Mouse (Mus musculus) urinary bladder, postnatal 14 days (tissue): ENCODE data around the gene Plekho1.

ENCODE experiments used
- DNase-seq: peaks from one replicate; pipeline ENCODE4 v3.0.0; 2021; ENCODE audit warnings: low spot score

Plekho1 gene

GRCm38 (mm10) chr3:96001560-96001959, 5.8 kb upstream of the Plekho1 start:
- DNase-seq, result no peak

DNA sequence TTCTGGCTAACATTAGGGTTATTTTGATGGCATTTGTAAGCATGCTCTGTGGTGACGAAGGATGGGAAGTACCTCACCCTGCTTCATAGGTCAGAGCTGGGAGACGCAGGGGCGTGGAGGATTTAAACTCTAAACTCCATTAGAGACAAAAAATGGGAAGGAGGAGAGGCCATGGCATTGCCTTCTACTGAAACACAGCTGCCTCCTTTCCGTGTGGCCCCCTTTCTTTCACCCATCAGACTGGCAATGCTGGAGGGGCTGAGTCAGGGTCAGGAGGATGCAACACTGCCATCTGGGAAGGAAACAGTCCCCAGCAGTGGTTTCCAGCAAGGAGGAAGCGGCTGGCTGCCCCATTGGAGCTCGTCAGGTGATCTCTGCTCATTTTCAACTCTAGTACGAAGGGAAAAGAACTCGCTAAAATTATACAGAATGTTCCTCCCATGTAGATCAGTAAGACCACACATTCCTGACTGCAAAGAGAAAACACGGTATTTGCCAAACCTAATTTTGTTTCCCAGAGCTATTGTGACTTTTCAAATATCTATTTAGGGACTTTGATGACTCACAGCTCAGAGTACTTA, 5.2 kb upstream of the Plekho1 start:
- no peak for DNase-seq

GRCm38 (mm10) chr3:96000080-96000632, 4.4 kb upstream of the Plekho1 start:
- DNase-seq, result no peak

GRCm38 (mm10) chr3:95999308-96000079, 3.7 kb upstream of the Plekho1 start:
- DNase-seq, result no peak

GRCm38 (mm10) chr3:95997203-95997721, 1.5 kb upstream of the Plekho1 start:
- no peak for DNase-seq

DNA sequence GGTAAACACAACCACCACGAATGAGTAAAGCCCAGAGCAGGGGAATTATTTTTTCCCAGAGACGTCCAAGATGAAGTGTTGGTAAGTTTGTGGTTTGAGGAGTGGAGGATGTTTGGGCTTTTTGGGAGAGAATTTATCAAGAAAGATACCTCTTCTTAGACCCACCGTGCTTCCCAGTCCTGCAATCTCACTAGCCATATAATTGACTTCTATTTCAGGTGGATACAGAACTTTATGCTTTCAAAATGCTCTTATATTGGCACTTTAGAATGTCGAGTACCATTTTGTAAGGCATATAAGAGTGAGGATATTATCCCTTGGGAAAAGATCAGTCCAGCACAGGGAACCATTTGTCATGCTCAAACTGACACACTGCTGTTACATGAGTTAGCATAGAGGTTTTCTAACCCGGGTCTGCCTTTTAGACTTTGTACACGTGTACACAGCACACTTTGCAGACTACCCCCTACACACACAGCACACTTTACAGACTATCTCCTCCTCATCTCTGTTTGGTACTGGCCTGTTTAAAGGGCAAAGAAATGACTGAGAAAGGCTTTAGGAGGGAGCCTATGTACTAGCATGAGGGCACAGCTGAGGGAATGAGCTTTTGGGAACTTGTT, 761 bp upstream of the Plekho1 start:
- no peak for DNase-seq

GRCm38 (mm10) chr3:95994975-95995801, 613 bp downstream of the Plekho1 start:
- DNase-seq, result peak; percentile 21

- no peak for DNase-seq
Measured at GRCm38 (mm10) chr3:95994381-95994846, 1.4 kb downstream of the Plekho1 start.

GRCm38 (mm10) chr3:95993881-95994280, 1.9 kb downstream of the Plekho1 start:
- peak; percentile 28 for DNase-seq

DNA sequence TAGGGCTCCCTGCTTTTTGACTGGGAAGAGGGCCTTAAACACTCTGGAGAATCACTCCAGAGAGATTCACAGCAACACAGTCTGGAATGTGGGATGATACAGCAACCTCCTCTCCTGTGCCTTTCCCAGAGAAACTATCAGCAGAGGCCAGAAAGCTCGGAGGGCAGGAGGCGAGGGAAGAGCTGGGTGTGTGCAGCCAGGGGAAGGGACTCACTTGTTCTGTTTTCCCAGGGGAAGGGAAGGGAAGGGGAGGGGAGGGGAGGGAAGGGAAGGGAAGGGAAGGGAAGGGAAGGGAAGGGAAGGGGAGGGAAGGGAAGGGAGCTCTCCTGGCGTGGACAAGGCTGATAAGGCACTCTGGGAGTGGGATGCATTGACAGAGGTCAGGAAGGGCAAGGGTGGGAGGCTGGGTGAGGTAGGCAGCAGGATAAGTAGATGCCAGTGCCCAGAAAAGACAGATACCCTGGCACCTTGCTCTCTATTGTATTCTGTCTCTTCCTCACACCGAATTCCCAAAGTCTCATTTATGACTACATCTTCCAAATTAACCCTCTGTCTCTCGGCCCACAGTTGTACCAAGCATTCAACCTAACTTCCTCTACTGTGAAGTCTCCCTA, 2.7 kb downstream of the Plekho1 start:
- peak; percentile 16 for DNase-seq

DNA sequence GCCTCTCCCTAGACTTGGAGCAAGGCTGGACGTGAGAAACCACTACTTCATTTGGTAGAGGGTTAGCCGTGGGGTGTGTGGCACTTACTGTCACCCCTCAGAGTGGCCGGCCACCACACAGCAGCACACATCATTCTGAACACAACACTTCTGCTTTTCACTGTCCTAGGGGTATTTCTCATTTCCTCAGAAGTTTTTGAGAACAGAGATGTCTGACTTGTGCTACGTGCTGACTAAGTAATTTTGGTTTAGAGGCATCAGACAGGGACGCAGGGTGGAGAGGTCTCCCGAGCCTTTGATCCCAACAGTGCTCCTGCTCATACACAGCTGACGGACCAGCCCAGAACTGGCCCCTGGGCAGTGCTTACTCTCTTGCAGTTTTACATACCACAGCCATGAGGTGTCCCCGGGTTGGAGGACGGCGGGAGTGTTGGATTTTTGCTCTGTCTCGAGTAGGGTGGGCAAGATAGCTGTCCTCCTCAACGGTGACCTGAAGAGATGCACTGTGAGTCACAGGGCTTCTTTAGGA, 5.3 kb downstream of the Plekho1 start:
- DNase-seq, result peak; percentile 46

DNA sequence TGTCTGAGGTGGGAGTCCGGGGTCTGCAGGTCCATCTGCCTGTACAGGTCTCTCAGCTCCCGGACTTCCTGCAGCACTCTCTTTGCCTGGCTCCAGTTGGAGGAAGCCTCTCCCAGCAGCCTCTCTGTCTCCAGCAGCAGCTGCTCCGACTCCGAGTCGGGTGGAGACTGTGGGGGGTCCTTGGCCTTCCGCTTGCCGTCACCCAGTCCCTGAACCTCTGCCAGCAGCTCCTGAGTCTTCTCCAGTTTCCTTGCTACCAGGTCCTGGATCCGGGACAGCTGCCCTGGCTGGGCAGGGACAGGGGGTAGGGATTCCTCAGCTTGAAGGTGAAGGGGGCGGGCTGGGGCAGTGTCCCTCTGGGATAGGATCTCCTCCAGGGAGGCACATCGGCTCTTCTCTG, 6.8 kb downstream of the Plekho1 start:
- DNase-seq, result peak; percentile 24

GRCm38 (mm10) chr3:95988138-95988537, 7.7 kb downstream of the Plekho1 start:
- DNase-seq, result no peak

DNA sequence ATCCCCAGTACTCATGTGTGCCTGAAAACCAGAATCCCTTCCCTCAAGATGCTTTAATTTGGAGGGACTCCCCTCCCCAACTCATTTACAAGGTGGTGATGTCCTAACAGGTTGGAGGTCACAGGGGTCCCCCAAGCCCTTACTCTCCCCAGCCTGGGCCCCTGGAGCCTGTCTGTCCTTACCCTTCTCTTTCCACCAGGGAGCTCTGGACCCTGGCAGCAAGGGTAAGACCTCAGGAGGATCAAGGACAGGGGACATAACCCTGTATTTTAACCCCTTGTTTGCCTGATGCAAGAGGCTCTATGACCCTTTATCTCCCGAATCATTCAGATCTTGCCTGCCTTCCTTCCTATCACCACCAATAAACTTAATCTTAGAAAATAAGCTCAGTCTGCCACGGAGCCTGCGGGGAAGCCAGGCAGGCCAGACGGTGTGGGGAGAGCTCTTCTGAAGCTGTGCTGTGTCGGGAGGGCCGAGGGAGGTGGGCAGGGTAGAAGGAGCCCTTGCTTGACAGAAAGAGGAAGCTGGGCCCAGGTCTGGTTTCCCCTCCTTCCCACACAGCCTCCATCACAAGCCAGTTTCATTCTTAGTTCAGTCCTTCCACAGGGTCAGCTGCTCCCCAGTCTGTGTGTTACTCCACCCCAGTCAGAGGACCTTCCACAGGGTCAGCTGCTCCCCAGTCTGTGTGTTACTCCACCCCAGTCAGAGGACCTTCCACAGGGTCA, 8.3 kb downstream of the Plekho1 start:
- no peak for DNase-seq

GRCm38 (mm10) chr3:95986984-95987383, 8.8 kb downstream of the Plekho1 start:
- no peak for DNase-seq

- peak; percentile 39 for DNase-seq
Measured at GRCm38 (mm10) chr3:95986001-95986622, 9.7 kb downstream of the Plekho1 start.

GRCm38 (mm10) chr3:95985209-95986000, 10.4 kb downstream of the Plekho1 start:
- peak; percentile 66 for DNase-seq

GRCm38 (mm10) chr3:95982129-95982528, 13.7 kb downstream of the Plekho1 start:
- DNase-seq, result no peak
